Mouse (Mus musculus): ENCODE data around the gene Lrmda.

Gene Lrmda

GRCm38 (mm10) chr14:22043420-22043819 lies 23.9 kb downstream of the Lrmda start:
- DNase-seq (ENCODE audit: low spot score): no peak

- DNase-seq (ENCODE audit: low spot score): no peak
These were observed 26.8 kb downstream of the Lrmda start for GRCm38 (mm10) chr14:22046262-22046856.

GRCm38 (mm10) chr14:22048068-22048899 lies 28.8 kb downstream of the Lrmda start:
- no peak for DNase-seq (ENCODE audit: low spot score)

GRCm38 (mm10) chr14:22048900-22049199 lies 29.3 kb downstream of the Lrmda start:
- peak; percentile 73 for DNase-seq (ENCODE audit: low spot score)

GRCm38 (mm10) chr14:22049282-22049681 lies 29.8 kb downstream of the Lrmda start:
- no peak for DNase-seq (ENCODE audit: low spot score)

- no peak for DNase-seq (ENCODE audit: low spot score)
These were observed 32.6 kb downstream of the Lrmda start for GRCm38 (mm10) chr14:22051941-22052664.

DNA sequence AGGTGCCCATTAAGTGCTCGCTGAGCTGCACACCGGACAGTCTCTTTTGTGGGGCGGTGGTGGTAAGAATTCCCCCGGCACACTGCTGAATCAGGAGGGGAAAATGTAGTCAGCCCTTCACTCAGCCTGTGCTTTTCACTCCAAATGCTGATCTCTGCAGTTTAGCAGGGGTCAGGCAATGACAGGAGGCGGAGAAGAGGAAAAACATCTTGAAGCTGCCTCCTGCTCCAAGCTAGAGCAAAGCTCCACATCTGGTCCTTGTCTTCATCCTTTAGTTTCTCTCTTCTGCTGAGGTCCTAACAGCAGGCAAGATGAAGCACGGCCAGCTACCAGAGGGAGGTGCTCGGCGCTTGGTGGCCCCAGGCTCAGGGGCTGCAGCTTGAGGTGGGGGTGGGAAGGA lies 36.1 kb downstream of the Lrmda start:
- DNase-seq (ENCODE audit: low spot score): no peak

- no peak for DNase-seq (ENCODE audit: low spot score)
These were observed 36.7 kb downstream of the Lrmda start for GRCm38 (mm10) chr14:22056246-22056645.

- DNase-seq (ENCODE audit: low spot score): no peak
These were observed 39.2 kb downstream of the Lrmda start for GRCm38 (mm10) chr14:22058729-22059128.

DNA sequence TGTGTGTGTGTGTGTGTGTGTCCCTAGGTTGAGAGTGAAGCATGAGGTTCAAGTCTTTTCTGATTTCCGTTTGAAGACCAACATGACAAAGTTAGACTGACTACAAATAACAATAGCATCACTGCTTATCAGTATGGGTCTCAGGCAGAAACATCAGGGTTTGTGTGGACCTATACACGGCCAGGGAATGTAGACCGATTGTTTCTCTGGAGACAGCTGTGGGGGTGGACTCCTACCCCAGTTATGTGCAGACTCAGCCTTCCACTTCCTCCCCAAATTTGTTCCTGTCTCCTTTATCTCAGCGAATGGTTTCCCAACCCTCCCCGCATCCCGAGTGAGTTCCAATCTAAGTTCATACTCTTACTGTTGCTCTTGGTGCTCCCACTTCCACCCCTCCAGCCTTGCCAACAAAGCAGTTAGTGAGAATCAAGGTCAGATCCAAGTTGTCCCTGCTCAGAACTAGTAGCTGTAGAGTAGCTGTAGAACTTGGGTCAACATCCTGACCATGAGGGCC lies 39.9 kb downstream of the Lrmda start:
- DNase-seq (ENCODE audit: low spot score): no peak

DNA sequence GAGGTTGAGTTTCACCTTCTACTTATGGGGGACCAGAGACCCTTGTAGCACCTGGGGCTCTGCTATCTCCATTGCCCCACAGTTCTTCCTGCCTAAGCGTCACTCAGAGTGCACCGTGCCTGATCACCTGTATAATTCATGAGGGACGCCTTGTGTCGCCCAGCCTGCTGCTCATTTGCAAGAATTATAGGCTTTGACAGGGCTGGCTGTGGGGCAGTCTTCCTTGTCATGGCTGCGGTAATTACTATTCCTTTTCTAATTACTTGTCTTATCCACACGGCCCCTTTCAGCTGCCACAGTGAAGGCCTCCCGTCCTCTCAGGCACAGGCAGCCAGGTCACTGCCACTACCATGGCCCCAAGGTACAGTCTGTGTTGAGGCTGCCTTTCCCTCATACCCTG lies 41.3 kb downstream of the Lrmda start:
- DNase-seq (ENCODE audit: low spot score): no peak

DNA sequence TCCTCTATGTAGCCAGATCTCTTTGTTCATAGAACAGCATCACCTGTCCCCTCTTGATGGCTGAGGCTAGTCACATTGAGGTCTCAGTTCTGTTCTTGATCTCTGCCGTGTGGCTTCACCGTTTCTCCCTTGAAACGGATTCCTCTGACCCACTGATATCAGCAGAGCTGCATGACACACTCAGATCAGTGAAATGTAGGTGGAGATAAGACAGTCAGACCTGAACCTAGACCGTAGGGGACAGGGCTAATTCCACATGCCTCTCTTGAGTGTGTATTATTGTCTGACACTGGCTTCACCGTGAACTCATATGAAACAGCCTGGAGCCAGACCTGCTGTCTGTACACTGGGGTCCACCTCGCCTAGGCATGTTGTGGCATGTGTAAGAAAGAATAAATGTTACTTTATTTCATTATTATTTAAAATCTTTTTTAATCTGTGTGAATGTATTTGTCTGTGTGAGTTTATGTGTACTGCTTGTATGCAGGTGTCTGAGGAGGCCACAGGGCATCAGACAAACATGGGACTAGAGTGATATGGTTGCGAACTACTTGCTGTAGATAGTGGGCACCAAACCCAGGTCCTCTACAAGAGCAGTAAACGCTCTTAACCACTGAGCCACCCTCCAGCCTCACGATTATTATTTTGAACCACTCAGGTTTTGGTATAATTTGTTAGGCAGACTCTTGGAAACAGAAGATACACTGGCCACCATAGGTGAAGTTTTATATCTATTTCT lies 42.8 kb downstream of the Lrmda start:
- no peak for DNase-seq (ENCODE audit: low spot score)

GRCm38 (mm10) chr14:22069169-22069568 lies 49.7 kb downstream of the Lrmda start:
- peak; percentile 58 for DNase-seq (ENCODE audit: low spot score)

DNA sequence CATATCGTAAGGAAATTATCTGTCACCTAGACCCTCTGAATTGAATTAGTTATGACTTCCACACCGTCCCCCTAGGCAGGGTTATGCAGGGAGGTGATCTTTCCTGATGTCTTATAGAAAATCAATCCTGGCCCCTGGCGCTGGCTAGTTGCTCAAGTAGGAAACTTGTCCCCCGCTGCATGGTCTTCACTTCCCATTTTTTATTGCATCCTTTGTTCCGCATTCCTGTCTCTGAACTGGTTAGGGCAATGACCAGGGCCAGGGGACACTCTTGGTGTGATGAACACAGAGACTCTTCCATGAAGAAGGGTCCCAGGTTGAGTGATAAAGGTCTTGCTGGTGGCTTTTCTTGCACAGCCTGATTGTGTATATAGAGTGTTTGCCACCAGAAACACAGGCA lies 53.9 kb downstream of the Lrmda start:
- DNase-seq (ENCODE audit: low spot score): no peak

DNA sequence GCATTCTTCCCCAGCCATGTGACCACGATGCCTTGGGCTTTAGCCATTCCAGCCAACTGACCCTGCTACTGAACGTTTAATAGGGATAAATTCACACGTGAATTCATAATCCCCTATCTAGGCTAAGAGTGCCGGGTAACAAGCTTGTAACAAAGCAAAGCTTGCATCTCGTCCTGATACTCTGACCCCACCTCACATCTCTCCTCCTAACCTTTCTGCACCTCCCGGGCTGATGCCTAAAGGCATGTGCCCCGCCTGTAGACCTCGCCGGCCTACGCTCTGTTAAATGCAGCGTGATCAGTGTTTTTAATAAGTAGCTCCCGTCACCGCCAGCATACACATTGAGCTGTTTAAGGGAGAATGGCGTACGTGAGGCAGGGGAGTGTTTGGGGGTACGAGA lies 54.7 kb downstream of the Lrmda start:
- peak; percentile 57 for DNase-seq (ENCODE audit: low spot score)

DNA sequence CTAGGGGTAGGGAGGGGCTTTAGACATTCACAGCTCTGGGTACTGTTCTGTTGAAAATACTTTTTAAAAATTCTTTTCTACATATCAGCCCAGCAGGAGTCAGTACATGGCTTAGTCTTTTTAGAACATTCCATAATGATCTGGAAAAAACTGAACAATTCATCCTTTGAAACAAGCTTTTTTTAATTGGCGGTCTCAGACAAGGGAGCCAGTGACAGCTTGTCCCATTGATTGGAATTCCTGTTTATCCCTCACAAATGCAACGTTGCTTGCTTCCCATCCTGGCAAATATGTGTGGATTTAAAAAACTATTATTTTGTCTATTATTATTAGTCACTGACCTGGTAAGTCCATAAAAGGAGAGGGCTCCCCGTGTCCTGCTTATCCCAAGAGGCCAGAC lies 64.4 kb downstream of the Lrmda start:
- DNase-seq (ENCODE audit: low spot score): no peak

GRCm38 (mm10) chr14:22085411-22085810 lies 65.9 kb downstream of the Lrmda start:
- no peak for DNase-seq (ENCODE audit: low spot score)

GRCm38 (mm10) chr14:22088604-22089003 lies 69.1 kb downstream of the Lrmda start:
- no peak for DNase-seq (ENCODE audit: low spot score)

DNA sequence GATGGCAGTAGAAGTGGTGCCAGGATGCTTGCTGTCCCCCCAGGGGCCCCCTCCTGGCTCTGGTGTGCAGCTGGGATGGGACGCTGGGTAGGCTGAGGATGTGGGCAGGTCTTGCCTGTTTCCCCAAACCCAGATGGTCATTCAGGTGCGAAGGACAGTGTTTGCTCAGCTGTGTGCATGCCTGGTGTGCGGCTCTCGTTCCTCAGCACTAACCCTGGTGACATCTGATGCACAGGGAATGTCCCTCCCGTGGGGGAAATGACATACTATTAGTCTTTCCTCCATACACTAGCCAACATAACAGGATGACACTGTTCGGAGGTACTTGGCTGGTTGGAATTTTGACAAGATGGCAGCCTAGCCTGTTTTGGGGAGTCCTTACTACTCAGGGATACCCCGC lies 69.8 kb downstream of the Lrmda start:
- peak; percentile 61 for DNase-seq (ENCODE audit: low spot score)

DNA sequence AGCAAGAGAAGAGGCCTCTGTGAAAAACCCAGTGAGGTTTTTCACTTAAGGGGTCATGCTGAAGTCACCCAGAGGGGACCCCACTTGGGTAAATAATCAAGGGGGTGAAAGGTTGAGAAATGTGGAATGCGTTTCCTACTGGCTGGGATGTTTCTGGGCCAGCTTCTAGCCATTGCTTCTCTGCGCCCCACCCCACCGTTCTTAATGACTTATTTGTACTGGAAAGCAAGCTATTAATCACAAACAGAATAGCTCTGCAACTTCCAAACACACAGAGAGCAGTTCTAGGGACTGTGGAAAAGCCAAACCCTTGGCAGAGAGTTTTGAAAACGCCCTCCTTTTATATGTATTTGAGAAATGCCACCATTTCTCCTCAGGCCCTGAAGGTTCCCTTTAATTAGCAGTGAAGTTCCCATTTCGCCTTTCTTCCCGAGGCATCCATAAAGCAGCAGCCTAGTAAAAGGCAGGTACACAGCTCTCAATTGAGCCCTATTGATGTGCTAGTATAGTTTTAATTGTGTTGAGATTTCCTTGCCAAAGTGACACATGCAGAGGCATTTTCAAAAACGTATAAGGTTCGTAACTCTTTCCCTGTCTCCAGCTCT lies 70.5 kb downstream of the Lrmda start:
- DNase-seq (ENCODE audit: low spot score): peak; percentile 42

GRCm38 (mm10) chr14:22090778-22091211 lies 71.3 kb downstream of the Lrmda start:
- peak; percentile 45 for DNase-seq (ENCODE audit: low spot score)

DNA sequence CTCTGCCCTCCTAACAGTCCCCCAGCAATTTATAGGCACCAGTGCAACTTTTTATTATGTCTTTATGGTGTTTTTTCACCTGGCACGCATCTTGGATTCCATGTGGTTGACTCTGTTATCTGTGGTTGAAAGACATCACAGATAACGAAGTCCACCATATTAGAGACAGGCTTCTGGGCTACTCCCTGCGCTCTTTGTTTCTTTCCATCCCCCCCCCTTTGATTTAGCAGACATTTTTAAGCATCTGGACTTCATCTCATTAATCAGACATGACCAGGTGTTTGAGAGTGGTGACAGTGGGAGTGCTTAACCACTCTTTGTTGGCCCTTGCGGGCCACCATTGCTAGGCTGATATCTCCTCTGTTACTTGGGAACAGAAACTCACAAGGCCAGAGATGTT lies 71.8 kb downstream of the Lrmda start:
- DNase-seq (ENCODE audit: low spot score): peak; percentile 53
